Mouse (Mus musculus): ENCODE measurements around the gene Best2.

DNA sequence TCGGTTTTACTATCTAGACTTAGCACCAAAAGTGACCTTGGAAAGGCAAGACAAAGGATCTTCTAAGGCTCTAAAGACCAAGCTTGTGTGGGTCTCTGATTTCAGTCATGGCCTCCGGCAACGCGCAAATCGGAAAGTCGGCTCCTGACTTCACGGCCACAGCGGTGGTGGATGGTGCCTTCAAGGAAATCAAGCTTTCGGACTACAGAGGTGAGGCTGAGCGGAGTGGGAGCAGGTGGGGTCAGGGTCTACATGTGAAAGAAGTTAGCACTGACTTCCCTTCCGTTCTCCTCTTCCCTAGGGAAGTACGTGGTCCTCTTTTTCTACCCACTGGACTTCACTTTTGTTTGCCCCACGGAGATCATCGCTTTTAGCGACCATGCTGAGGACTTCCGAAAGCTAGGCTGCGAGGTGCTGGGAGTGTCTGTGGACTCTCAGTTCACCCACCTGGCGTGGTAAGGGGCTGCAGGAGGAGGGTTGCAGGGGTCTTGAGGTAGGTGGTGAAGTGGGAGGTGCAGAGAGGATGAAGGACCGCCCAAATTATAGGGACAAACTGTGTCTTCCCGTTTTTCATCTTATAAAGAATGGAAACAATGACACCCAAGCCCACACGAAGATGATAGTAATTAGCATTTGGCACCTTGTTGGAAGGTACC is 44.1 kb downstream of the Best2 start:
- TF ChIP-seq POLR2A (IDR thresholded peaks at IDR 0.05; ENCODE audit: extremely low read depth, insufficient read depth, low read length) (no peak), CTCF (IDR thresholded peaks at IDR 0.05; ENCODE audit: low read depth, low read length) (no peak)
